Mouse (Mus musculus) liver, adult 2 months (tissue): ENCODE results near the gene Iqcf1. TPM values are rescaled to one million over a fixed set of nuclear protein-coding genes. Genes with fewer than 3 reads are reported as not detected.

Experiments
- DNase-seq: peaks from one replicate; pipeline ENCODE4 v3.0.0-alpha.2; 2011; ENCODE audit warnings: low read depth, low spot score; ENCODE audit errors: extremely low read depth
- H3K27ac ChIP-seq: fragments of 200-500 bp; replicated peaks from 2 replicates; pipeline ENCODE4 v1.5.1; 2012; ENCODE audit warnings: low read depth, mild to moderate bottlenecking, control low read depth, inconsistent platforms, low read length; ENCODE audit not compliant: insufficient read depth
- H3K27me3 ChIP-seq: fragments of 200-500 bp; 2 replicates; pipeline ENCODE4 v1.6.1; 2012; ENCODE audit warnings: mild to moderate bottlenecking, moderate library complexity, low read length, inconsistent platforms; ENCODE audit not compliant: control insufficient read depth, insufficient read depth
- H3K36me3 ChIP-seq: fragments of 200-500 bp; 2 replicates; pipeline ENCODE4 v1.6.1; 2012; ENCODE audit warnings: low read length, inconsistent platforms; ENCODE audit not compliant: control insufficient read depth, insufficient read depth
- H3K4me1 ChIP-seq: fragments of 200-500 bp; 2 replicates; pipeline ENCODE4 v1.6.1; 2011; ENCODE audit warnings: low read length; ENCODE audit not compliant: control insufficient read depth, insufficient read depth
- H3K4me3 ChIP-seq: fragments of 200-500 bp; 2 replicates; pipeline ENCODE4 v1.5.1; 2011; ENCODE audit warnings: low read depth, mild to moderate bottlenecking, control low read depth, low read length, moderate library complexity; ENCODE audit not compliant: insufficient read depth
- H3K79me2 ChIP-seq: fragments of 200-500 bp; 2 replicates; pipeline ENCODE4 v1.6.1; 2012; ENCODE audit warnings: inconsistent platforms, mild to moderate bottlenecking, low read length, moderate library complexity; ENCODE audit not compliant: control insufficient read depth, insufficient read depth
- H3K9ac ChIP-seq: fragments of 200-500 bp; 2 replicates; pipeline ENCODE4 v1.6.1; 2012; ENCODE audit warnings: low read depth, mild to moderate bottlenecking, control low read depth, inconsistent platforms, low read length
- CTCF ChIP-seq: fragments of 200-500 bp; IDR thresholded peaks from 2 replicates; pipeline ENCODE4 v1.5.1; 2011; ENCODE audit warnings: low read depth, low read length, control low read depth
- POLR2A ChIP-seq: fragments of 200-500 bp; IDR thresholded peaks from 2 replicates; pipeline ENCODE4 v1.6.1; 2011; ENCODE audit warnings: low read length, control low read depth; ENCODE audit not compliant: insufficient read depth; ENCODE audit errors: extremely low read depth
- WGBS: fragments of 180-500 bp; shearing (Covaris S2); methylation state at CpG from one replicate; pipeline ENCODE4 v1.1.7; 2018; 5-methylcytosine and 5-hydroxymethylcytosine counted together
- polyA plus RNA-seq: library from polyadenylated mRNA; depleted of rRNA; stranded (reverse); fragments of >200 nt; gene quantifications from 2 replicates; pipeline ENCODE4 v1.2.3, GENCODE M21; 2012
- total RNA-seq: library from RNA; depleted of rRNA; stranded (reverse); fragments of >200 nt; gene quantifications from 2 replicates; pipeline ENCODE4 v1.2.3, GENCODE M21; 2014

The Iqcf1 gene
- total and polyA plus RNA-seq, 2 experiments, result not detected

DNA sequence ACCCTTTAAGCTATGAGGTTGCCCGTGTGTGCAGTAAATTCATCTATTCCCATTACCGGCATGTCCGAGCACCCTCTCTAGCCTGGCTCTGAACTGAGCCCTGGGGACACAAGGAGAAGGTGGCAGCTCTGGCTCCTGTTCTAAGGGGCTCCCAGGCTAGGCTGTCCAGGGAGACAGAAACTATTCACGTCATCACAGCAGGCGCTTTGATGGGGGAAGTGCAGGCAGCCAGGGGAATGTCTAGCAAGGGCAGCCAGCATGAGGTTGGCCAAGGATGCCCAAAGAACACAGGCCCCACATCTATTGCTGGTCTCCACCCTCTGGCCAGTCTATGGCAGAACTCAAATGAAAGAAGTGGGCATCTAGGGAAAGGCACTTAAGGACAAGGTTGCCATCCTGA lies 41.8 kb upstream of the Iqcf1 start:
- DNase-seq, result no peak
- 90% methylated on average over 5 of the region's 5 CpGs for WGBS
- Histone ChIP-seq H3K9ac (no peak overlapping the region), H3K36me3 (no peaks in the 10 kb centered on the region; the same call in 1 of the 2 replicates), H3K27me3 (no peaks in the 10 kb centered on the region), H3K4me3 (no peak overlapping the region), H3K79me2 (no peaks in the 10 kb centered on the region), H3K4me1 (0 out of 2 replicates have a peak, but pooled peaks cover 2% of the 10 kb centered on the region), H3K27ac (no peak overlapping the region)
- TF ChIP-seq CTCF, result no peak
- TF ChIP-seq POLR2A, result no peak

GRCm38 (mm10) chr9:106459946-106460345 lies 39.8 kb upstream of the Iqcf1 start:
- Histone ChIP-seq H3K4me1 (no peaks in the 10 kb centered on the region), H3K9ac (no peak overlapping the region), H3K4me3 (no peak overlapping the region), H3K27ac (no peak overlapping the region), H3K36me3 (no peaks in the 10 kb centered on the region; the same call in 1 of the 2 replicates), H3K79me2 (no peaks in the 10 kb centered on the region), H3K27me3 (no peaks in the 10 kb centered on the region)
- 88% methylated on average over 15 of the region's 15 CpGs for WGBS
- no peak for DNase-seq
- TF ChIP-seq CTCF (no peak), POLR2A (no peak)

DNA sequence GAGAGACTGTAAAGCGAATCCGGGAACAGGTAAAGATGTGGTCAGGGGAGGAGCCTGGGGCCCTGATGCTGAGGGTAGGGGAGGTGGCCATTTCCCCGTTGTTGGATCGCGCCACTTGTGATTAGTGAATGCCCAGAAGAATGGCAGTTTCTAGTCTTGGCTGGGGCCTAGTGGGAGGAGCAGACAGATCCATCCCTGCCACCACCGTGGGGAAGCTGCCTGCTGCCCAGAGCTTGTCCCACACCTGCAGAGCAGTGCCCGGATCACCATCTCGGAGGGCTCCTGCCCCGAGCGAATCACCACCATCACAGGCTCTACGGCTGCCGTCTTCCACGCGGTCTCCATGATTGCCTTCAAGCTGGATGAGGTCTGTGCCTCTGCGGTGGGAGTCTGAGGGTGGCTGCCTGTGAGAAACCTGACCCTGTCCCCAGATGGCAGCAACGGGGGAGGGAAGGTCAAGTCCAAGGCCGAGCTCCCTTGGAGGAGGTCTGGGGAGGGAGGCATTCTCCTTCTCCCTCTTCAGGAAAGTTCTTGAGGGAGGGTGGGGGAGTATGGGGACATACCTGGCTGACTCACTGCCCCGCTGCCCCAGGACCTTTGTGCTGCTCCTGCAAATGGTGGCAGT lies 39.3 kb upstream of the Iqcf1 start:
- no peak for DNase-seq
- no peak overlapping the region for H3K9ac ChIP-seq
- TF ChIP-seq CTCF (no peak), POLR2A (no peak)
- H3K36me3 ChIP-seq, result no peaks in the 10 kb centered on the region; the same call in 1 of the 2 replicates
- H3K79me2 ChIP-seq, result no peaks in the 10 kb centered on the region
- WGBS, result 91% methylated on average over 18 of the region's 18 CpGs
- no peaks in the 10 kb centered on the region for H3K4me1 ChIP-seq
- no peak overlapping the region for H3K4me3 ChIP-seq
- no peak overlapping the region for H3K27ac ChIP-seq
- no peaks in the 10 kb centered on the region for H3K27me3 ChIP-seq

GRCm38 (mm10) chr9:106461026-106461415 lies 38.7 kb upstream of the Iqcf1 start:
- WGBS, result 94% methylated on average over 9 of the region's 9 CpGs
- no peaks in the 10 kb centered on the region for H3K27me3 ChIP-seq
- no peak overlapping the region for H3K9ac ChIP-seq
- H3K36me3 ChIP-seq, result no peaks in the 10 kb centered on the region; the same call in 1 of the 2 replicates
- H3K79me2 ChIP-seq, result no peaks in the 10 kb centered on the region
- TF ChIP-seq POLR2A, result no peak
- TF ChIP-seq CTCF, result no peak
- H3K27ac ChIP-seq, result no peak overlapping the region
- no peak for DNase-seq
- H3K4me3 ChIP-seq, result no peak overlapping the region
- H3K4me1 ChIP-seq, result no peaks in the 10 kb centered on the region

- no peaks in the 10 kb centered on the region for H3K79me2 ChIP-seq
- H3K27me3 ChIP-seq, result no peaks in the 10 kb centered on the region
- no peak for DNase-seq
- H3K36me3 ChIP-seq, result no peaks in the 10 kb centered on the region; the same call in 1 of the 2 replicates
- no peak overlapping the region for H3K27ac ChIP-seq
- no peak overlapping the region for H3K9ac ChIP-seq
- TF ChIP-seq POLR2A, result no peak
- no peak for TF ChIP-seq CTCF
- H3K4me1 ChIP-seq, result no peaks in the 10 kb centered on the region
- H3K4me3 ChIP-seq, result no peak overlapping the region
- WGBS, result 92% methylated on average over 16 of the region's 16 CpGs
Measured at GRCm38 (mm10) chr9:106461641-106462429, 37.9 kb upstream of the Iqcf1 start.

DNA sequence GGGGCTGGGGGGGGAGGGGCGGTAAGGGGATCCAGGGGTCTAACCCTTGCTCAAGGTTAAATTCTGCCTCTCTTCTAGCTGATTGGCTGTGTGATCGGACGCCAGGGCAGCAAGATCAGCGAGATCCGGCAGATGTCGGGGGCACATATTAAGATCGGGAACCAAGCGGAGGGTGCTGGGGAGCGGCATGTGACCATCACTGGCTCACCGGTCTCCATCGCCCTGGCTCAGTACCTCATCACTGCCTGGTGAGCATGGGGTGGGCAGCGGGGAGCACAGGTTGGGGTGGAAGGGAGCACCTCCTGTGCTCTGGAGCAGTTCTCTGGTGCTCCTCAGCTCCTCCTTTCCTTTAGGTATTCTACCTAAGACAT lies 37.4 kb upstream of the Iqcf1 start:
- H3K27me3 ChIP-seq, result no peaks in the 10 kb centered on the region
- no peak overlapping the region for H3K4me3 ChIP-seq
- DNase-seq, result no peak
- H3K4me1 ChIP-seq, result no peaks in the 10 kb centered on the region
- TF ChIP-seq CTCF (no peak), POLR2A (no peak)
- no peaks in the 10 kb centered on the region for H3K79me2 ChIP-seq
- 97% methylated on average over 12 of the region's 12 CpGs for WGBS
- no peak overlapping the region for H3K9ac ChIP-seq
- no peak overlapping the region for H3K27ac ChIP-seq
- H3K36me3 ChIP-seq, result no peaks in the 10 kb centered on the region; the same call in 1 of the 2 replicates
